Mouse (Mus musculus): ENCODE results near the gene Cxcl14. TPM values are rescaled to one million over a fixed set of nuclear protein-coding genes. Genes with fewer than 3 reads are reported as not detected.
A peak's percentile ranks its signal among the peaks of the same experiment; 100 is the strongest.

Cxcl14 gene
- 1.7 TPM in 1 of 2 replicates, not detected in the other for polyA plus RNA-seq (2012; ENCODE audit: insufficient read depth, low replicate concordance)

GRCm38 (mm10) chr13:56295943-56296658 lies at the start of gene Cxcl14:
TSS of gene Cxcl14 (minus strand) at chr13:56296551.
- no peaks in the 10 kb centered on the region for H3K36me3 ChIP-seq (replicated peaks; ENCODE audit: low read length)
- peaks cover 77% of the 10 kb centered on the region for H3K27me3 ChIP-seq (replicated peaks)
- peak within 1 kb of the TSS; percentile 66 for H3K4me3 ChIP-seq (replicated peaks)
- H3K4me1 ChIP-seq = peaks cover 11% of the 10 kb centered on the region; the same call in 1 of the 2 replicates
- peaks cover 12% of the 10 kb centered on the region for H3K9me3 ChIP-seq
- TF ChIP-seq FLI1 (IDR thresholded peaks at IDR 0.05; ENCODE audit: low read length) (no peak), GATA1 (IDR thresholded peaks at IDR 0.05; ENCODE audit: borderline replicate concordance, low read length) (no peak)

GRCm38 (mm10) chr13:56344355-56344754 lies 48.0 kb upstream of the Cxcl14 start:
- Histone ChIP-seq H3K27me3 (replicated peaks) (peaks cover 15% of the 10 kb centered on the region), H3K4me3 (replicated peaks) (no peak overlapping the region), H3K4me1 (no peaks in the 10 kb centered on the region), H3K9me3 (no peaks in the 10 kb centered on the region), H3K36me3 (replicated peaks; ENCODE audit: low read length) (no peaks in the 10 kb centered on the region)
- TF ChIP-seq FLI1 (IDR thresholded peaks at IDR 0.05; ENCODE audit: low read length) (no peak), GATA1 (IDR thresholded peaks at IDR 0.05; ENCODE audit: borderline replicate concordance, low read length) (no peak)

- no peaks in the 10 kb centered on the region for H3K9me3 ChIP-seq
- no peaks in the 10 kb centered on the region for H3K4me1 ChIP-seq
- peaks cover 8% of the 10 kb centered on the region for H3K27me3 ChIP-seq (replicated peaks)
- no peak overlapping the region for H3K4me3 ChIP-seq (replicated peaks)
- TF ChIP-seq FLI1 (IDR thresholded peaks at IDR 0.05; ENCODE audit: low read length) = no peak
- no peak for TF ChIP-seq GATA1 (IDR thresholded peaks at IDR 0.05; ENCODE audit: borderline replicate concordance, low read length)
- H3K36me3 ChIP-seq (replicated peaks; ENCODE audit: low read length) = no peaks in the 10 kb centered on the region
These were observed 46.1 kb upstream of the Cxcl14 start for GRCm38 (mm10) chr13:56342491-56342890.

- Histone ChIP-seq H3K4me3 (replicated peaks) (no peak overlapping the region), H3K27me3 (replicated peaks) (peaks cover 8% of the 10 kb centered on the region), H3K4me1 (no peaks in the 10 kb centered on the region), H3K9me3 (no peaks in the 10 kb centered on the region), H3K36me3 (replicated peaks; ENCODE audit: low read length) (no peaks in the 10 kb centered on the region)
- no peak for TF ChIP-seq FLI1 (IDR thresholded peaks at IDR 0.05; ENCODE audit: low read length)
- no peak for TF ChIP-seq GATA1 (IDR thresholded peaks at IDR 0.05; ENCODE audit: borderline replicate concordance, low read length)
These were observed 44.2 kb upstream of the Cxcl14 start for GRCm38 (mm10) chr13:56340513-56340912.

- no peaks in the 10 kb centered on the region for H3K4me1 ChIP-seq
- no peaks in the 10 kb centered on the region for H3K36me3 ChIP-seq (replicated peaks; ENCODE audit: low read length)
- peaks cover 4% of the 10 kb centered on the region for H3K27me3 ChIP-seq (replicated peaks)
- H3K9me3 ChIP-seq = no peaks in the 10 kb centered on the region
- TF ChIP-seq GATA1 (IDR thresholded peaks at IDR 0.05; ENCODE audit: borderline replicate concordance, low read length) = no peak
- H3K4me3 ChIP-seq (replicated peaks) = no peak overlapping the region
These were observed 43.5 kb upstream of the Cxcl14 start for GRCm38 (mm10) chr13:56339816-56340215.

- no peak overlapping the region for H3K4me3 ChIP-seq (replicated peaks)
- H3K9me3 ChIP-seq = no peaks in the 10 kb centered on the region
- no peaks in the 10 kb centered on the region for H3K4me1 ChIP-seq
- no peaks in the 10 kb centered on the region for H3K36me3 ChIP-seq (replicated peaks; ENCODE audit: low read length)
- no peak for TF ChIP-seq FLI1 (IDR thresholded peaks at IDR 0.05; ENCODE audit: low read length)
- no peak for TF ChIP-seq GATA1 (IDR thresholded peaks at IDR 0.05; ENCODE audit: borderline replicate concordance, low read length)
- peaks cover 5% of the 10 kb centered on the region for H3K27me3 ChIP-seq (replicated peaks)
These were observed 40.6 kb upstream of the Cxcl14 start for GRCm38 (mm10) chr13:56336982-56337381.

GRCm38 (mm10) chr13:56334802-56335690 lies 38.7 kb upstream of the Cxcl14 start:
- TF ChIP-seq GATA1 (IDR thresholded peaks at IDR 0.05; ENCODE audit: borderline replicate concordance, low read length) (no peak), FLI1 (IDR thresholded peaks at IDR 0.05; ENCODE audit: low read length) (no peak)
- H3K4me1 ChIP-seq = peaks cover 4% of the 10 kb centered on the region; the same call in 1 of the 2 replicates
- H3K9me3 ChIP-seq = no peaks in the 10 kb centered on the region
- peaks cover 9% of the 10 kb centered on the region for H3K27me3 ChIP-seq (replicated peaks)
- H3K4me3 ChIP-seq (replicated peaks) = no peak overlapping the region
- H3K36me3 ChIP-seq (replicated peaks; ENCODE audit: low read length) = no peaks in the 10 kb centered on the region

GRCm38 (mm10) chr13:56334236-56334635 lies 37.9 kb upstream of the Cxcl14 start:
- peaks cover 13% of the 10 kb centered on the region for H3K27me3 ChIP-seq (replicated peaks)
- H3K36me3 ChIP-seq (replicated peaks; ENCODE audit: low read length) = no peaks in the 10 kb centered on the region
- H3K9me3 ChIP-seq = no peaks in the 10 kb centered on the region
- peaks cover 4% of the 10 kb centered on the region; the same call in 1 of the 2 replicates for H3K4me1 ChIP-seq
- no peak overlapping the region for H3K4me3 ChIP-seq (replicated peaks)
- no peak for TF ChIP-seq FLI1 (IDR thresholded peaks at IDR 0.05; ENCODE audit: low read length)
- TF ChIP-seq GATA1 (IDR thresholded peaks at IDR 0.05; ENCODE audit: borderline replicate concordance, low read length) = no peak

GRCm38 (mm10) chr13:56332356-56332755 lies 36.0 kb upstream of the Cxcl14 start:
- no peak for TF ChIP-seq FLI1 (IDR thresholded peaks at IDR 0.05; ENCODE audit: low read length)
- TF ChIP-seq GATA1 (IDR thresholded peaks at IDR 0.05; ENCODE audit: borderline replicate concordance, low read length) = no peak
- Histone ChIP-seq H3K36me3 (replicated peaks; ENCODE audit: low read length) (no peaks in the 10 kb centered on the region), H3K4me1 (peaks cover 4% of the 10 kb centered on the region; the same call in 1 of the 2 replicates), H3K27me3 (replicated peaks) (peaks cover 15% of the 10 kb centered on the region), H3K9me3 (no peaks in the 10 kb centered on the region), H3K4me3 (replicated peaks) (no peak overlapping the region)
